Mouse (Mus musculus): ENCODE results near the gene Fam221b. TPM values are rescaled to one million over a fixed set of nuclear protein-coding genes. Genes with fewer than 3 reads are reported as not detected.
A peak's percentile ranks its signal among the peaks of the same experiment; 100 is the strongest.

Gene Fam221b
- polyA plus RNA-seq (2015; fragmentation: Nextera tagmentation; extraction: Ambion mirVana): 2.6 and 2.9 TPM in 2 replicates

GRCm38 (mm10) chr4:43668782-43669427 is at the start of gene Fam221b, which contains the start of gene Tmem8b:
Gene Fam221b (minus strand): TSS chr4:43669145.
Gene Tmem8b (plus strand): TSS chr4:43668971.
- H3K9ac ChIP-seq: peak within 1 kb of the TSS; percentile 91
- H3K27ac ChIP-seq (replicated peaks): peak within 1 kb of the TSS; percentile 48
- peak within 1 kb of the TSS; percentile 76 for H3K4me2 ChIP-seq
- peaks cover 38% of the 10 kb centered on the region for H3K27me3 ChIP-seq (replicated peaks)
- WGBS: 2% methylated on average over 39 of the region's 41 CpGs
- H3K36me3 ChIP-seq: no peaks in the 10 kb centered on the region
- peaks cover 33% of the 10 kb centered on the region for H3K4me1 ChIP-seq
- no peaks in the 10 kb centered on the region for H3K9me3 ChIP-seq
- ATAC-seq (ENCODE audit: extremely low read depth, insufficient number of reproducible peaks, low FRiP score, low TSS enrichment): peak; percentile 86
- H3K4me3 ChIP-seq: peak within 1 kb of the TSS; percentile 78

- no peaks in the 10 kb centered on the region for H3K36me3 ChIP-seq
- ATAC-seq (ENCODE audit: extremely low read depth, insufficient number of reproducible peaks, low FRiP score, low TSS enrichment): no peak
- H3K9ac ChIP-seq: no peak overlapping the region
- H3K4me1 ChIP-seq: peaks cover 20% of the 10 kb centered on the region
- H3K4me3 ChIP-seq: no peak overlapping the region
- H3K9me3 ChIP-seq: no peaks in the 10 kb centered on the region
- WGBS: 45% methylated on average over 7 of the region's 7 CpGs
- no peak overlapping the region for H3K4me2 ChIP-seq
- H3K27ac ChIP-seq (replicated peaks): no peak overlapping the region
- H3K27me3 ChIP-seq (replicated peaks): peaks cover 8% of the 10 kb centered on the region; the same call in 1 of the 2 replicates
These were observed 44.8 kb upstream of the Fam221b start for GRCm38 (mm10) chr4:43713652-43714219.

- H3K4me1 ChIP-seq: peaks cover 20% of the 10 kb centered on the region
- H3K4me3 ChIP-seq: no peak overlapping the region
- WGBS: 2% methylated on average over 2 of the region's 2 CpGs
- no peak for ATAC-seq (ENCODE audit: extremely low read depth, insufficient number of reproducible peaks, low FRiP score, low TSS enrichment)
- no peaks in the 10 kb centered on the region for H3K9me3 ChIP-seq
- H3K27me3 ChIP-seq (replicated peaks): peaks cover 16% of the 10 kb centered on the region; the same call in 1 of the 2 replicates
- H3K9ac ChIP-seq: 0 out of 2 replicates have a peak overlapping the region, but pooled peaks have one; percentile 44
- H3K4me2 ChIP-seq: peak overlapping the region; percentile 48
- peak overlapping the region; percentile 70 for H3K27ac ChIP-seq (replicated peaks)
- no peaks in the 10 kb centered on the region for H3K36me3 ChIP-seq
These were observed 42.9 kb upstream of the Fam221b start for GRCm38 (mm10) chr4:43711821-43712220.

- no peak within 1 kb of the TSS for H3K4me2 ChIP-seq
- H3K27ac ChIP-seq (replicated peaks): peak within 1 kb of the TSS; percentile 70
- H3K9ac ChIP-seq: no peak within 1 kb of the TSS
- no peak for ATAC-seq (ENCODE audit: extremely low read depth, insufficient number of reproducible peaks, low FRiP score, low TSS enrichment)
- H3K4me1 ChIP-seq: peaks cover 20% of the 10 kb centered on the region
- 62% methylated on average over 6 of the region's 6 CpGs for WGBS
- H3K4me3 ChIP-seq: no peak within 1 kb of the TSS
- H3K9me3 ChIP-seq: no peaks in the 10 kb centered on the region
- H3K36me3 ChIP-seq: no peaks in the 10 kb centered on the region
- H3K27me3 ChIP-seq (replicated peaks): 0 out of 2 replicates have a peak, but pooled peaks cover 13% of the 10 kb centered on the region
These were observed 40.9 kb upstream of the Fam221b start, which contains the start of gene Olfr71 for GRCm38 (mm10) chr4:43709869-43710268. Gene Olfr71 (minus strand): TSS chr4:43710255.

GRCm38 (mm10) chr4:43705991-43706390 is 37.0 kb upstream of the Fam221b start:
- no peak overlapping the region for H3K9ac ChIP-seq
- no peaks in the 10 kb centered on the region for H3K9me3 ChIP-seq
- H3K27ac ChIP-seq (replicated peaks): no peak overlapping the region
- no peaks in the 10 kb centered on the region for H3K36me3 ChIP-seq
- WGBS: 76% methylated on average over 13 of the region's 13 CpGs
- no peak overlapping the region for H3K4me3 ChIP-seq
- peaks cover 8% of the 10 kb centered on the region; the same call in 1 of the 2 replicates for H3K4me1 ChIP-seq
- no peak for ATAC-seq (ENCODE audit: extremely low read depth, insufficient number of reproducible peaks, low FRiP score, low TSS enrichment)
- H3K27me3 ChIP-seq (replicated peaks): 0 out of 2 replicates have a peak, but pooled peaks cover 13% of the 10 kb centered on the region
- H3K4me2 ChIP-seq: no peak overlapping the region

GRCm38 (mm10) chr4:43703851-43704250 is 34.9 kb upstream of the Fam221b start:
- no peak overlapping the region for H3K27ac ChIP-seq (replicated peaks)
- peaks cover 11% of the 10 kb centered on the region; the same call in 1 of the 2 replicates for H3K27me3 ChIP-seq (replicated peaks)
- ATAC-seq (ENCODE audit: extremely low read depth, insufficient number of reproducible peaks, low FRiP score, low TSS enrichment): no peak
- no peaks in the 10 kb centered on the region for H3K9me3 ChIP-seq
- no peak overlapping the region for H3K9ac ChIP-seq
- 81% methylated on average over 8 of the region's 8 CpGs for WGBS
- no peak overlapping the region for H3K4me2 ChIP-seq
- H3K4me1 ChIP-seq: no peaks in the 10 kb centered on the region
- H3K36me3 ChIP-seq: no peaks in the 10 kb centered on the region
- H3K4me3 ChIP-seq: no peak overlapping the region

GRCm38 (mm10) chr4:43703439-43703838 is 34.5 kb upstream of the Fam221b start:
- H3K9ac ChIP-seq: no peak overlapping the region
- no peak overlapping the region for H3K27ac ChIP-seq (replicated peaks)
- H3K4me1 ChIP-seq: no peaks in the 10 kb centered on the region
- peaks cover 11% of the 10 kb centered on the region; the same call in 1 of the 2 replicates for H3K27me3 ChIP-seq (replicated peaks)
- ATAC-seq (ENCODE audit: extremely low read depth, insufficient number of reproducible peaks, low FRiP score, low TSS enrichment): no peak
- no peak overlapping the region for H3K4me3 ChIP-seq
- H3K9me3 ChIP-seq: no peaks in the 10 kb centered on the region
- no peaks in the 10 kb centered on the region for H3K36me3 ChIP-seq
- H3K4me2 ChIP-seq: no peak overlapping the region
- 65% methylated on average over 6 of the region's 6 CpGs for whole genome bisulfite sequencing

- H3K27me3 ChIP-seq (replicated peaks): no peaks in the 10 kb centered on the region; the same call in 1 of the 2 replicates
- no peaks in the 10 kb centered on the region for H3K36me3 ChIP-seq
- 77% methylated on average over 6 of the region's 6 CpGs for WGBS
- H3K27ac ChIP-seq (replicated peaks): no peak within 1 kb of the TSS
- no peak for ATAC-seq (ENCODE audit: extremely low read depth, insufficient number of reproducible peaks, low FRiP score, low TSS enrichment)
- peaks cover 8% of the 10 kb centered on the region for H3K4me1 ChIP-seq
- H3K4me3 ChIP-seq: no peak within 1 kb of the TSS
- H3K9me3 ChIP-seq: no peaks in the 10 kb centered on the region
- H3K9ac ChIP-seq: no peak within 1 kb of the TSS
- H3K4me2 ChIP-seq: no peak within 1 kb of the TSS
These were observed 31.8 kb upstream of the Fam221b start, which contains the start of gene Olfr70 for GRCm38 (mm10) chr4:43700707-43701106. Gene Olfr70 (minus strand): TSS chr4:43700807.

- Histone ChIP-seq H3K9ac (no peak overlapping the region), H3K4me3 (no peak overlapping the region), H3K4me1 (peaks cover 35% of the 10 kb centered on the region), H3K27ac (replicated peaks) (no peak overlapping the region), H3K9me3 (no peaks in the 10 kb centered on the region), H3K36me3 (no peaks in the 10 kb centered on the region), H3K27me3 (replicated peaks) (no peaks in the 10 kb centered on the region; the same call in 1 of the 2 replicates), H3K4me2 (no peak overlapping the region)
- no peak for ATAC-seq (ENCODE audit: extremely low read depth, insufficient number of reproducible peaks, low FRiP score, low TSS enrichment)
- 84% methylated on average over 13 of the region's 13 CpGs for WGBS
These were observed 27.6 kb upstream of the Fam221b start for GRCm38 (mm10) chr4:43696561-43696960.

- Histone ChIP-seq H3K27me3 (replicated peaks) (no peaks in the 10 kb centered on the region; the same call in 1 of the 2 replicates), H3K27ac (replicated peaks) (peak overlapping the region; percentile 64), H3K4me3 (no peak overlapping the region), H3K4me2 (no peak overlapping the region), H3K36me3 (no peaks in the 10 kb centered on the region), H3K9me3 (no peaks in the 10 kb centered on the region), H3K9ac (no peak overlapping the region), H3K4me1 (peaks cover 35% of the 10 kb centered on the region)
- WGBS: 17% methylated on average over 9 of the region's 9 CpGs
- no peak for ATAC-seq (ENCODE audit: extremely low read depth, insufficient number of reproducible peaks, low FRiP score, low TSS enrichment)
These were observed 26.3 kb upstream of the Fam221b start for GRCm38 (mm10) chr4:43695249-43695671.

- Histone ChIP-seq H3K4me3 (no peak overlapping the region), H3K27ac (replicated peaks) (peak overlapping the region; percentile 64), H3K9ac (no peak overlapping the region), H3K9me3 (no peaks in the 10 kb centered on the region), H3K4me2 (no peak overlapping the region), H3K4me1 (peaks cover 35% of the 10 kb centered on the region), H3K27me3 (replicated peaks) (no peaks in the 10 kb centered on the region; the same call in 1 of the 2 replicates), H3K36me3 (peaks cover 6% of the 10 kb centered on the region)
- 75% methylated on average over 1 of the region's 1 CpGs for WGBS
- ATAC-seq (ENCODE audit: extremely low read depth, insufficient number of reproducible peaks, low FRiP score, low TSS enrichment): no peak
These were observed 25.7 kb upstream of the Fam221b start for GRCm38 (mm10) chr4:43694439-43695248.
